Mouse (Mus musculus) neural tube, embryonic 15.5 days (tissue): ENCODE results near the gene Magi3. TPM values are rescaled to one million over a fixed set of nuclear protein-coding genes. Genes with fewer than 3 reads are reported as not detected.

Experiments
- ATAC-seq: fragments of 200-750 bp; cut with Nextera tagmentation; 2 replicates; pipeline ENCODE4 v1.8.0; 2017; ENCODE audit warnings: mild to moderate bottlenecking, moderate TSS enrichment, moderate library complexity; ENCODE audit not compliant: low FRiP score
- H3K27ac ChIP-seq: fragments of 300-500 bp; sonication (generic); replicated peaks from 2 replicates; pipeline ENCODE4 v1.5.1; 2015; ENCODE audit warnings: mild to moderate bottlenecking, inconsistent platforms
- H3K27me3 ChIP-seq: fragments of 300-500 bp; sonication (generic); replicated peaks from 2 replicates; pipeline ENCODE4 v1.6.1; 2015; ENCODE audit warnings: inconsistent platforms
- H3K36me3 ChIP-seq: fragments of 300-500 bp; sonication (generic); 2 replicates; pipeline ENCODE4 v1.6.1; 2015; ENCODE audit warnings: inconsistent platforms
- H3K4me1 ChIP-seq: fragments of 300-500 bp; sonication (generic); 2 replicates; pipeline ENCODE4 v1.6.1; 2015; ENCODE audit warnings: inconsistent platforms
- H3K4me2 ChIP-seq: fragments of 300-500 bp; sonication (generic); 2 replicates; pipeline ENCODE4 v1.6.1; 2015; ENCODE audit warnings: inconsistent platforms, mild to moderate bottlenecking, moderate library complexity
- H3K4me3 ChIP-seq: fragments of 300-500 bp; sonication (generic); replicated peaks from 2 replicates; pipeline ENCODE4 v1.5.1; 2015; ENCODE audit warnings: mild to moderate bottlenecking, inconsistent platforms
- H3K9ac ChIP-seq: fragments of 300-500 bp; sonication (generic); replicated peaks from 2 replicates; pipeline ENCODE4 v1.6.1; 2015; ENCODE audit warnings: mild to moderate bottlenecking, inconsistent platforms
- H3K9me3 ChIP-seq: fragments of 300-500 bp; sonication (generic); replicated peaks from 2 replicates; pipeline ENCODE4 v1.6.1; 2016; ENCODE audit warnings: inconsistent platforms
- WGBS: fragments of 180-500 bp; shearing (Covaris S2); methylation state at CpG from one replicate; pipeline ENCODE4 v1.1.7; 2015; ENCODE audit warnings: mixed read lengths; 5-methylcytosine and 5-hydroxymethylcytosine counted together
- polyA plus RNA-seq: library from polyadenylated mRNA; unstranded; fragments of >200 nt; fragmentation: Nextera tagmentation; extraction: Ambion mirVana; gene quantifications from 2 replicates; pipeline ENCODE4 v1.2.1, GENCODE M21; 2015

The Magi3 gene
- polyA plus RNA-seq: 6.2 and 6.7 TPM in 2 replicates

- Histone ChIP-seq H3K4me2 (peak within 1 kb of the TSS; percentile 75), H3K9me3 (no peaks in the 10 kb centered on the region), H3K4me1 (peaks cover 14% of the 10 kb centered on the region), H3K27me3 (no peaks in the 10 kb centered on the region), H3K9ac (peak within 1 kb of the TSS; percentile 83), H3K4me3 (peak within 1 kb of the TSS; percentile 81), H3K27ac (peak within 1 kb of the TSS; percentile 95), H3K36me3 (no peaks in the 10 kb centered on the region)
- WGBS: under 1% methylated on average over 44 of the region's 46 CpGs
- peak; percentile 100 for ATAC-seq
Observed at GRCm38 (mm10) chr3:104220295-104220965, at the start of gene Magi3. Gene Magi3, minus strand, starts transcription at chr3:104220374.

GRCm38 (mm10) chr3:104264530-104265145, 44.5 kb upstream of the Magi3 start:
- Histone ChIP-seq H3K4me1 (0 out of 2 replicates have a peak, but pooled peaks cover 3% of the 10 kb centered on the region), H3K4me2 (no peak overlapping the region), H3K9me3 (no peaks in the 10 kb centered on the region), H3K4me3 (no peak overlapping the region), H3K27me3 (no peaks in the 10 kb centered on the region), H3K9ac (no peak overlapping the region), H3K36me3 (no peaks in the 10 kb centered on the region), H3K27ac (no peak overlapping the region)
- 91% methylated on average over 6 of the region's 6 CpGs for WGBS
- no peak for ATAC-seq

- no peak for ATAC-seq
- Histone ChIP-seq H3K4me3 (no peak overlapping the region), H3K27me3 (no peaks in the 10 kb centered on the region), H3K27ac (no peak overlapping the region), H3K9ac (no peak overlapping the region), H3K4me1 (0 out of 2 replicates have a peak, but pooled peaks cover 3% of the 10 kb centered on the region), H3K9me3 (no peaks in the 10 kb centered on the region), H3K36me3 (no peaks in the 10 kb centered on the region), H3K4me2 (no peak overlapping the region)
- 42% methylated on average over 5 of the region's 5 CpGs for WGBS
Observed at GRCm38 (mm10) chr3:104260221-104260620, 40.0 kb upstream of the Magi3 start.

- no peak overlapping the region for H3K4me3 ChIP-seq
- H3K9me3 ChIP-seq: no peaks in the 10 kb centered on the region
- ATAC-seq: no peak
- 89% methylated on average over 4 of the region's 4 CpGs for WGBS
- H3K4me2 ChIP-seq: no peak overlapping the region
- H3K4me1 ChIP-seq: 0 out of 2 replicates have a peak, but pooled peaks cover 3% of the 10 kb centered on the region
- no peaks in the 10 kb centered on the region for H3K27me3 ChIP-seq
- no peak overlapping the region for H3K27ac ChIP-seq
- no peaks in the 10 kb centered on the region for H3K36me3 ChIP-seq
- H3K9ac ChIP-seq: no peak overlapping the region
Observed at GRCm38 (mm10) chr3:104259168-104259567, 39.0 kb upstream of the Magi3 start.

GRCm38 (mm10) chr3:104257041-104257440, 36.9 kb upstream of the Magi3 start:
- Histone ChIP-seq H3K36me3 (no peaks in the 10 kb centered on the region), H3K4me2 (no peak overlapping the region), H3K27ac (no peak overlapping the region), H3K4me1 (0 out of 2 replicates have a peak, but pooled peaks cover 3% of the 10 kb centered on the region), H3K27me3 (no peaks in the 10 kb centered on the region), H3K9ac (no peak overlapping the region), H3K4me3 (no peak overlapping the region), H3K9me3 (no peaks in the 10 kb centered on the region)
- no peak for ATAC-seq
- 72% methylated on average over 3 of the region's 3 CpGs for WGBS

- 52% methylated on average over 3 of the region's 3 CpGs for WGBS
- Histone ChIP-seq H3K4me1 (no peaks in the 10 kb centered on the region), H3K4me3 (no peak overlapping the region), H3K9ac (no peak overlapping the region), H3K36me3 (no peaks in the 10 kb centered on the region), H3K9me3 (no peaks in the 10 kb centered on the region), H3K27me3 (no peaks in the 10 kb centered on the region), H3K27ac (no peak overlapping the region), H3K4me2 (no peak overlapping the region)
- no peak for ATAC-seq
Observed at GRCm38 (mm10) chr3:104253760-104254159, 33.6 kb upstream of the Magi3 start.

GRCm38 (mm10) chr3:104247850-104248249, 27.7 kb upstream of the Magi3 start:
- no peaks in the 10 kb centered on the region for H3K9me3 ChIP-seq
- no peaks in the 10 kb centered on the region for H3K36me3 ChIP-seq
- no peak overlapping the region for H3K4me3 ChIP-seq
- no peaks in the 10 kb centered on the region for H3K4me1 ChIP-seq
- H3K9ac ChIP-seq: no peak overlapping the region
- no peak overlapping the region for H3K27ac ChIP-seq
- H3K27me3 ChIP-seq: no peaks in the 10 kb centered on the region
- H3K4me2 ChIP-seq: no peak overlapping the region
- ATAC-seq: no peak
- 88% methylated on average over 4 of the region's 4 CpGs for WGBS

GRCm38 (mm10) chr3:104247057-104247456, 26.9 kb upstream of the Magi3 start:
- no peak for ATAC-seq

GRCm38 (mm10) chr3:104244373-104244772, 24.2 kb upstream of the Magi3 start:
- H3K36me3 ChIP-seq: no peaks in the 10 kb centered on the region
- H3K4me3 ChIP-seq: no peak overlapping the region
- H3K27me3 ChIP-seq: no peaks in the 10 kb centered on the region
- no peaks in the 10 kb centered on the region for H3K9me3 ChIP-seq
- no peak overlapping the region for H3K27ac ChIP-seq
- WGBS: 83% methylated on average over 8 of the region's 8 CpGs
- H3K4me2 ChIP-seq: no peak overlapping the region
- H3K9ac ChIP-seq: no peak overlapping the region
- no peak for ATAC-seq
- H3K4me1 ChIP-seq: no peaks in the 10 kb centered on the region

More at GRCm38 (mm10) chr3:104247057-104247456, 26.9 kb upstream of the Magi3 start:
- H3K4me2 ChIP-seq: no peak overlapping the region
- no peaks in the 10 kb centered on the region for H3K36me3 ChIP-seq
- no peaks in the 10 kb centered on the region for H3K4me1 ChIP-seq
- no peak overlapping the region for H3K27ac ChIP-seq
- no peaks in the 10 kb centered on the region for H3K27me3 ChIP-seq
- WGBS: 81% methylated on average over 1 of the region's 1 CpGs
- no peaks in the 10 kb centered on the region for H3K9me3 ChIP-seq
- H3K4me3 ChIP-seq: no peak overlapping the region
- no peak overlapping the region for H3K9ac ChIP-seq

GRCm38 (mm10) chr3:104243972-104244371, 23.8 kb upstream of the Magi3 start:
- no peaks in the 10 kb centered on the region for H3K36me3 ChIP-seq
- ATAC-seq: no peak
- no peaks in the 10 kb centered on the region for H3K9me3 ChIP-seq
- no peak overlapping the region for H3K4me3 ChIP-seq
- no peak overlapping the region for H3K4me2 ChIP-seq
- H3K9ac ChIP-seq: no peak overlapping the region
- no peaks in the 10 kb centered on the region for H3K27me3 ChIP-seq
- H3K4me1 ChIP-seq: no peaks in the 10 kb centered on the region
- H3K27ac ChIP-seq: no peak overlapping the region
- 84% methylated on average over 6 of the region's 6 CpGs for WGBS

GRCm38 (mm10) chr3:104239785-104240184, 19.6 kb upstream of the Magi3 start:
- Histone ChIP-seq H3K27ac (no peak overlapping the region), H3K27me3 (no peaks in the 10 kb centered on the region), H3K4me3 (no peak overlapping the region), H3K36me3 (no peaks in the 10 kb centered on the region), H3K9ac (no peak overlapping the region), H3K4me1 (peaks cover 14% of the 10 kb centered on the region), H3K9me3 (no peaks in the 10 kb centered on the region), H3K4me2 (no peak overlapping the region)
- no peak for ATAC-seq
- WGBS: 82% methylated on average over 2 of the region's 2 CpGs

- H3K4me3 ChIP-seq: no peak overlapping the region
- WGBS: 86% methylated on average over 2 of the region's 2 CpGs
- no peaks in the 10 kb centered on the region for H3K36me3 ChIP-seq
- H3K4me2 ChIP-seq: no peak overlapping the region
- no peaks in the 10 kb centered on the region for H3K27me3 ChIP-seq
- no peak overlapping the region for H3K9ac ChIP-seq
- H3K9me3 ChIP-seq: no peaks in the 10 kb centered on the region
- H3K4me1 ChIP-seq: peaks cover 14% of the 10 kb centered on the region
- no peak for ATAC-seq
- no peak overlapping the region for H3K27ac ChIP-seq
Observed at GRCm38 (mm10) chr3:104239376-104239775, 19.2 kb upstream of the Magi3 start.
